Mouse (Mus musculus): ENCODE data around the gene Setd1b. TPM values are rescaled to one million over a fixed set of nuclear protein-coding genes. Genes with fewer than 3 reads are reported as not detected.

The Setd1b gene
- total RNA-seq, 2 experiments from 2014 or later = 32.4 to 42.2 TPM

DNA sequence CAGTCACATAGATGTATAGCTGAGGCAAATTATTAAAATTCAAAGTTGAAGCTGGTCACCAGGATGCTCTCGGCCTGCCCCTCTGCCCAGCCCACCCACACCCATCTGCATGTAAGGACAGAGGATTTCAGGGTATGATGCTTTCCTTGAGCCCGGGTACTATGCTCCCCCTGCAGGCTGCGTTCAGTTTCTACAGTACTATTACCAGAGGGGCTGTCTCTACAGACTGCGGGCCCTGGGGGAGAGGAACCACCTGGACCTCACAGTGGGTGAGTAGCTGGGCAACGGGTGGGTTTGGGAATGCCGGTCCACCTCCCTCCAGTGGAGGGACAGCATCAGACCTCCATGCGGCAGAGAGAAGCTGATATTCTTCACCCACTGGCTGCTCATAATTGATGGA lies 27.1 kb upstream of the Setd1b start:
- TF ChIP-seq CTCF (IDR thresholded peaks at IDR 0.05) = peak; percentile 64
- intact Hi-C loops (cut with DNase I) = loop anchor here (5.0 kb wide), 1 partner anchor 38 kb away; no protein-coding TSS in a partner anchor
- DNase-seq (ENCODE audit: extremely low spot score in 1 of 2, low spot score in 2 of 2) = peak; percentile 39 to 43
- Histone ChIP-seq H3K27ac (no peak overlapping the region), H3K4me3 (no peak overlapping the region)

DNA sequence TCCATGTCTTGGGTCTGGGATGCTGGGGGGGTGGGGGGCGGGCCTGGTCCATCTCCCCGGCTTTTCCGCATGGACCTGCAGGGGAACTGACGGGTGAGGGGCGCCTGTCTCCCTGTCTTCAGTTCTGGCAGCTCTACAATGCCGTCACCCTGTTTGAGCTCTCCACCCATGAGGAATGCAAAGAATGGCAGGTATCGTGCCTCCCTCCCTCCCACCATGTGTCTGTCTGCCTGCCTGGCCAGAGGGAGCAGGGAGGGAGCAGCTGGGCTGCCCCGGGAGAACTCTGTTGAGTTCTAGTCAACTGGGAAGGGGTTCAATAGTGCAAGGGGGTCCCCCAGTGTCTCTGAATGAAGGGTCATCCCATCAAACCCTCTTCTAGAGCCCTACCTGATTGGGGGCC lies 25.9 kb upstream of the Setd1b start:
- no peak for TF ChIP-seq CTCF (IDR thresholded peaks at IDR 0.05)
- no peak for DNase-seq (ENCODE audit: extremely low spot score in 1 of 2, low spot score in 2 of 2)
- Histone ChIP-seq H3K4me3 (no peak overlapping the region), H3K27ac (no peak overlapping the region)
- intact Hi-C loops (cut with DNase I) = loop anchor here (2.0 to 5.0 kb wide), 2 partner anchors 33 to 39 kb away; no protein-coding TSS in a partner anchor

DNA sequence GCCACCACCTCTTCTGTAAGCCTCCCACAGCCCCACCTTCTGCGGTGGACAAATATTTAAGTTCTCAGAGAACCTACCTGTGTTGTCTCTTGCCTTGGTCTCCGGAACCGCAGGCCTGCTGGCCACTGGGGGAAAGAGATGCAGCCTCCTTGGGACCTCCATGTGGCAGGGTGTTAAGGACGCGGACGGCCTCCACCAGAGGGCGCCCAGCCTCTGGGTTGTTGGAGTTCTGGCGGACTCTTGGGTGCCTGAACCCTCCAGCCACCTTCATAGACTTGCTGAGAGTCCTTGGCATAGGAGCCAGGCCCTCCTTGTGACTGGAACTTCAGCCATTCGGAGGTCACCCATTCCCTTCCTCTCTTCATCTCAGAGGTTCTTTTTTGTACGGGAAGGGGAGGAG lies 24.7 kb upstream of the Setd1b start:
- H3K4me3 ChIP-seq = no peak overlapping the region
- H3K27ac ChIP-seq = no peak overlapping the region
- peak; percentile 71 to 74 for DNase-seq (ENCODE audit: extremely low spot score in 1 of 2, low spot score in 2 of 2)
- intact Hi-C loops (cut with DNase I) = loop anchor here (1.0 to 5.0 kb wide), 3 partner anchors 32 to 54 kb away; no protein-coding TSS in a partner anchor
- TF ChIP-seq CTCF (IDR thresholded peaks at IDR 0.05) = peak; percentile 86

DNA sequence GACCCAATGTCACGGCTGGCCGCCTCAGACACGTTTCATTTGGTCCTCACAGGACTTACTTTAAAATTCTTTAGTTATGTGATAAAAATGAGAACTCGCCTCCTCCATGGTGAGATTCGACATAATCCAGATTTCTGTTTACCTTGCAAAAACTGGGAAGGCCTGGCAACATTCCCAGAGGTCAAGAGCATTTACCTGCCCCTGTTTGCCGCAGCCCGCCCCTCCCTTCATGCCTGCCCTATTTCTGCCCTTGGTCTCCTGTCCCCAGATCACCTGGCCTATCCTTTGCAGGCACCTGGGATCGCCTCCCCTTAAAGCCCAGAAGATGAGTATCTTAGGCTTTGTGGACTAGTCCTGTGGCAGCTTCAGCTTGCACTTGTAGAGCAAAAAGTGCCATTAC lies 24.2 kb upstream of the Setd1b start:
- DNase-seq (ENCODE audit: extremely low spot score in 1 of 2, low spot score in 2 of 2) = no peak
- Histone ChIP-seq H3K4me3 (no peak overlapping the region), H3K27ac (no peak overlapping the region)
- intact Hi-C loops (cut with DNase I) = loop anchor here (1.0 to 5.0 kb wide), 3 partner anchors 31 to 54 kb away; no protein-coding TSS in a partner anchor
- no peak for TF ChIP-seq CTCF (IDR thresholded peaks at IDR 0.05)

DNA sequence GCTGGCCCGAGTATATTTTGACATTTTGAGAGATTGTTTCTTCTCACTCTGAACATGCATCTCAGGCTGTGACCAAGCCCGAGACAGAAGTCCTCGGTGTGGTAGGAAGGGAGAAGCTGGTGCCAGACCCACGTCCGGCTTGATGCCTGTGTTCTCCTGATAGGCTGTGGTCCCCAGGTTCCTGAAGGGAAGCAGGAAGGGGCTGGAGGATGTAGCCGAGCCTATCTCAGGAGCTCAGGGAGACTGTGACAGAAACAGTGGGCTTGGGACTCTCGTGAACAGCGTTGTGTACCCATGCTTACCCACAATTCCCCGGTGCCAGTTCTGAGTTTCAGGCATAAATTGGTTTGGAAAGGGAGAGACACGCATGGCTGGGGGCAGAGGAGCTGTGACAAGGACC lies 23.2 kb upstream of the Setd1b start:
- intact Hi-C loops (cut with DNase I) = loop anchor here (5.0 kb wide), 1 partner anchor 42 kb away; no protein-coding TSS in a partner anchor
- H3K27ac ChIP-seq = no peak overlapping the region
- no peak for TF ChIP-seq CTCF (IDR thresholded peaks at IDR 0.05)

DNA sequence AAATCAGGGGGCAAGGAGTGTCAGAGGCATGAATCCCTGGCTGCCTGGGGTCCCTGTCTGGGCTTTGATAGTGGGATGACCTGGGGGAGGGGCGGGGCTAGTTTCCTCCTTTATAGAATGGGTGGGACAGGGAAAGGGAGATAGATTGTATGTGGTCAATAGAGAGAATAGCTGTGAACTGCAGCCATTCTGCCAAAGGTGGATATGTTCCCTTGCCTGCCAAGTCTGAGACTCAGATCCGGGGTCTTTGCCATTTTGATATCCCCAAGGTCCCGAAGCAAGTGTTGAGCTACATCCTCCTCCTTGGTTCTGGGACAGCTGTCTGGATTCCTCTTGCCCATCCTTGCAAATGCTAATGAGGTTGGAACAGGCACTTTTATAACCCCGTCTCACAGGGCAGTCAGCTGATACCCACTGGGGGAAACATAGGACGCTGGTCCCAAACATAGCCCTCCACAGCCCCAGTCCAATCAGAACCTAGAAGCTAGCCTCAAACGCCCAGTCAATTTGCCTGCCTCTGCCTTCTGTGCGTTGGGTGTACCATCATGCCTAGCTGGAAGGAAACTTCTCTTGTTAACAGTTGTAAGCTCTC lies 21.3 kb upstream of the Setd1b start:
- no peak for DNase-seq (ENCODE audit: extremely low spot score in 1 of 2, low spot score in 2 of 2)
- Histone ChIP-seq H3K4me3 (no peak overlapping the region), H3K27ac (no peak overlapping the region)
- intact Hi-C loops (cut with DNase I) = no loop called here
- no peak for TF ChIP-seq CTCF (IDR thresholded peaks at IDR 0.05)

More for the DNA sequence above, 23.2 kb upstream of the Setd1b start:
- H3K4me3 ChIP-seq = no peak overlapping the region
- DNase-seq (ENCODE audit: extremely low spot score in 1 of 2, low spot score in 2 of 2) = no peak

DNA sequence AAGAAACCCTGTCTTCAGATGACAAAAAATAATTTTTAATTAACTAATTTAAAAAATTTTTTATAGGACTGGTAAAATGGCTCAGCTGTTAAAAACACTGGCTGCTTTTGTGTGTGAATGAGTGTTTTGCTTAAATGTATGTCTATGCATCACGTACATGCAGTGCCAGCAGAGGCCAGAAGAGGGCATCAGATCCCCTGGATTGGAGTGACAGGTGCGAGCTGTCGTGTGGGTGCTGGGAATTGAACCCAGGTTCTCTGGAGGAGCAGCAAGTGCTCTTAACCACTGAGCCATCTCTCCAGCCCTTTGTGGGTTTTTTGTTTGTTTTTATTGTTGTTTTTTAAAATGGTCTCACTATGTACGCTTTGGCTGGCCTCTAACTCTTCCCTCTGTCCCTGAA lies 19.8 kb upstream of the Setd1b start:
- no peak for DNase-seq (ENCODE audit: extremely low spot score in 1 of 2, low spot score in 2 of 2)
- TF ChIP-seq CTCF (IDR thresholded peaks at IDR 0.05) = peak; percentile 53
- no peak overlapping the region for H3K4me3 ChIP-seq
- no peak overlapping the region for H3K27ac ChIP-seq
- intact Hi-C loops (cut with DNase I) = no loop called here

DNA sequence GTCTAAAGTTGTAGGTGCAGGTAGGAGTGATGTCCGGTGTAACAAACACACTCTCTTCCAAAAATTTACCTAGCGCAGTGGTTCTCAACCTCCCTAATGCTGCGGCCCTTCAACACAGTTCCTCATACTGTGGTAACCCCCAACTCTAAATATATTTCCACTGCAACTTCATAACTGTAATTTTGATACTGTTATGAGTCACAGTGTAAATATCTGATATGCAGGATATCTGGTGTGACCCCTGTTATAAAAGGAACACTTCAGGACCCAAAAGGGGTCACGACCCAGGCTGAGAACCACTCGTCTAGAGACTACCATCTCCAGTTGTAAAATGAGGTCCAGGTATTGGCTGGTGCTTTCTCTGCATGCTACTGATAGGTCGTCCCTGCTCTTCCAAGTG lies 16.9 kb upstream of the Setd1b start:
- intact Hi-C loops (cut with DNase I) = no loop called here
- H3K4me3 ChIP-seq = no peak overlapping the region
- DNase-seq (ENCODE audit: extremely low spot score in 1 of 2, low spot score in 2 of 2) = no peak
- H3K27ac ChIP-seq = no peak overlapping the region
- no peak for TF ChIP-seq CTCF (IDR thresholded peaks at IDR 0.05)

DNA sequence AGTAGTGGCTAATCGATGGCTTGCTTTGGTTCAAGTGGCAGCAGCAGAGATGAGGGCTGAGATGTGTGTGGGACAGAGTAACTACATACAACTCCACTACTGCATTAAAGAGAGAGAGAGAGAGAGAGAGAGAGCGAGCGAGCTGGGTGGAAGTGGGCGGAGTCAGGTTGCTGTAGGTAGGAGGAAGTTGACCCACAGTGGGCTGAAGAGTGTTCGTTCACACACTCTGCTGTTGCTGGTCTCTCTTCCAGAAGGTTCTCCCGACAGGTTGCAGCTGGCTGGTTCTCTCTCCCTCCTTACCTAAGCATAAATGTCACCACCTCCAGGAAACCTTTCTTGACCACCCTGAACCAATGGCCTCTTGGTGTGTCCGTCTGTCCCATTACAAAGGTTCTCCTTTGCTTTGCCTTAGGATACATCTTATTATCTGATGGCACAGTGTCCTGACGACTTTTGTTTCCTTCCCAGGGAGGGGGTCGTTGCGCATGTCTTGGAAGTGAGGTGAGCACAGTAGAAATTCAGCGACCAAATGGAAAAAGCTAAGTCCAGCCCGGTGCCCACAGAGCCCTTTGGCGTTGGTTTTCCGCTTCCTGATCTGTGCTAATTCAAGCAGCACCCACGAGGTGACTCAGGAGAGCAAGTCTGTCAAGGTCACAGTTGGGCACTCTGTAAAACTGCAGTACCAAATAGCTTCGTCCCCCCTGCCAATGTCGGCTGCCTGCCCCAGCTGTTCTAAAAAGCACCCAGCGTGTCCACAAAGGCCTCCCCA lies 16.2 kb upstream of the Setd1b start:
- no peak overlapping the region for H3K27ac ChIP-seq
- intact Hi-C loops (cut with DNase I) = no loop called here
- DNase-seq (ENCODE audit: extremely low spot score in 1 of 2, low spot score in 2 of 2) = no peak
- H3K4me3 ChIP-seq = no peak overlapping the region
- TF ChIP-seq CTCF (IDR thresholded peaks at IDR 0.05) = no peak

DNA sequence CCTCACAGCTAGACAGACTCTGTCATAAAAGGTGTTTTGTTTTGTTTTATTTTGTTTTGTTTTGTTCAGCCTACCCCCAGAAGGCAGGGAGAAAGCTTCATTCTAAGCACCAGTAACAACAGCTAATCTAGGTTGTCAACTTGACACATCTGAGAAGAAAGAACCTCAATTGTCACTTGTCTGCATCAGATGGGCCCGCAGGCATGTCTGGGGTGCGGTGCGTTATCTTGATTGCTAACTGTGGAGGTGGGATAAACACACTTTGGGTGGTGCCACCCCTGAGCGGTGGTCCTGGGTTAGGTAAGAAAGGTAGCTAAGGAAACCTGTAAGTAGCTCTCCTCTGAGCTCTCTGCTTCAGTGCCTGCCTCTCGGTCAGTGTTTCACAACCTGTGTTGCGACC lies 15.0 kb upstream of the Setd1b start:
- no peak for DNase-seq (ENCODE audit: extremely low spot score in 1 of 2, low spot score in 2 of 2)
- intact Hi-C loops (cut with DNase I) = no loop called here
- Histone ChIP-seq H3K27ac (no peak overlapping the region), H3K4me3 (no peak overlapping the region)
- no peak for TF ChIP-seq CTCF (IDR thresholded peaks at IDR 0.05)

DNA sequence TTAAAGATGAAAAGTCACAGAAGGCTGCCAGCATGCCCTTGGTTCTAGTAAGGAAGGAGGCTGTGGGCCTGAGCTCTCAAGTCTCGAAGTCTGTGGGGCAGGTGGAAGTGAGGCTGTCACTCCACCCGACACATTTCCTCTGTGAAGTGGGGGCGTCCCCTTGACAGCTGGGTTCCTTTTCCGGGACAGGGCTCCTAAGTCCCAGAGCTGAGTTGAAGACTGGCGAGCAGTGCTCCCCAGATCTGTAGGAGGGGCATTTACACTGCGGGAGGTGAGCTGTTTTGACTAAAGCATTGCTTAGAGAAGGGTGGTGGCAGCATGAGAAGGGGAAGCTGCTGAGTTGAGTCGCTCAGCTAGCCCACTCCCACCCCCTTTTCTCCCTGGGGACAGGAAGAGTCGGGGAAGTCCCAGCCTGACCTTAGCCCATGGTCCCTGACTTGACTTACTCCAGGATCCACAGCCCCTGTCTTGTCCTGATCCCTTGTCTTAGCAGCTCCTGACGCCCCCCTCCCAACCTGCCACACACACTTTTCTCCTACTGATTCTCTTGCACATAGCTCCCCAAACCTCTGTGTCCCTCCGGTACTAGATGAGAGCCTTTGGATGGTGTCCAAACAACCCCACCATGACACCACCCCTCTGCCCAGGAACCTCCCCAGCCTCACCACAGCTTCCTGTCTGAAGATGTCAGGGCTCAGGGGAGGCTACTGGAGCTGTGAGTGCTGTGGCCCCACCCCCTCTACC lies 13.4 kb upstream of the Setd1b start:
- peak in 1 of 2 experiments; percentile 19 for DNase-seq (ENCODE audit: extremely low spot score in 1 of 2, low spot score in 2 of 2)
- Histone ChIP-seq H3K4me3 (no peak overlapping the region), H3K27ac (no peak overlapping the region)
- intact Hi-C loops (cut with DNase I) = no loop called here
- no peak for TF ChIP-seq CTCF (IDR thresholded peaks at IDR 0.05)

DNA sequence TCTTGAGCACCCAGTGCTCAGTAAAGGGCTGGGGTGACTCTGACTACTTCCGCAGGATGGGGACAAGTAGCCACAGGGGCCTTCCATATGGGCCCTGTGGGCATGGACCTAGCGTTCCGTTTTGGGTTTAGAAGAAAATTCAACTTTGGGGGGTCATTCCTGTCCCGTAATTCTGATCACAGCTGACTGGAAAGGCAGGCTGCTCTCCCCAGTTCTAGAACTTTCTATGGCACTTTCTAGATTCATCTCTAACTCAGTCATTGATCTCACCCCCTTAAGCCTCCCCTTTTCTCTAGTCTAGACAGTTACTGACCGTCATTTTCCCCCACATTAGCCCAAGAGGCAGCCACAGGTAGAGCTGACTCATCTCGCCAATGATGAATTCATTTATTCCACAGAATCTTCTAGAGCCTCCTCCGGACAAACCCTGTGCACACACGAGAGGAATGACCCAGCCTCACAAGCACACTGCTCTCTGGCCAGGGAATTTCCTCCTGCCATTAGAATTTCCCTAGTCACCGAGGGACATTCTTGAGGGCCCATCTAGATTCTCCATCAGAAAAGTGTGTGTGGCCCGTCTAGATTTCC lies 12.7 kb upstream of the Setd1b start:
- Histone ChIP-seq H3K27ac (no peak overlapping the region), H3K4me3 (no peak overlapping the region)
- TF ChIP-seq CTCF (IDR thresholded peaks at IDR 0.05) = no peak
- intact Hi-C loops (cut with DNase I) = no loop called here
- DNase-seq (ENCODE audit: extremely low spot score in 1 of 2, low spot score in 2 of 2) = no peak

Data from left cerebral cortex, adult 2 months (tissue).